Mouse (Mus musculus) E14TG2a.4 (cell line): ENCODE measurements at regions not wholly inside any gene's neighbourhood (a gene's known extent, or its start where the extent isn't known, plus 50 kb on each side); places are given as distances from the start of the nearest gene placed in this dataset.

Source experiments
- CTCF ChIP-seq: conservative IDR thresholded peaks from 2 replicates; pipeline ENCODE4 v1.5.1; 2014; ENCODE audit warnings: low read length
- NANOG ChIP-seq: IDR thresholded peaks from 2 replicates; pipeline ENCODE4 v1.6.1; 2014; ENCODE audit warnings: borderline replicate concordance, low read length, mixed read lengths
- POU5F1 ChIP-seq: IDR thresholded peaks from 2 replicates; pipeline ENCODE4 v1.6.1; 2014; ENCODE audit warnings: low read length, borderline replicate concordance

- no peak for TF ChIP-seq CTCF
- no peak for TF ChIP-seq NANOG
- no peak for TF ChIP-seq POU5F1
These were observed 251.8 kb downstream of the Gm826 start for GRCm38 (mm10) chr2:160082106-160082653.
